Mouse (Mus musculus) E14TG2a.4 (cell line): ENCODE data around the gene Focad.

Experiments
- H3K27me3 ChIP-seq: 2 replicates; pipeline ENCODE4 v1.6.1; 2014; ENCODE audit warnings: low read length, control low read depth; ENCODE audit not compliant: insufficient read depth
- H3K36me3 ChIP-seq: 2 replicates; pipeline ENCODE4 v1.6.1; 2014; ENCODE audit warnings: low read length, control low read depth; ENCODE audit not compliant: insufficient read depth
- H3K4me1 ChIP-seq: replicated peaks from 2 replicates; pipeline ENCODE4 v1.6.1; 2014; ENCODE audit warnings: low read depth, low read length, control low read depth
- H3K4me3 ChIP-seq: replicated peaks from 2 replicates; pipeline ENCODE4 v1.5.1; 2014; ENCODE audit warnings: mild to moderate bottlenecking, low read length
- H3K9me3 ChIP-seq: 2 replicates; pipeline ENCODE4 v1.6.1; 2014; ENCODE audit warnings: low read length, control low read depth
- CTCF ChIP-seq: conservative IDR thresholded peaks from 2 replicates; pipeline ENCODE4 v1.5.1; 2014; ENCODE audit warnings: low read length
- NANOG ChIP-seq: IDR thresholded peaks from 2 replicates; pipeline ENCODE4 v1.6.1; 2014; ENCODE audit warnings: borderline replicate concordance, low read length, mixed read lengths
- POU5F1 ChIP-seq: IDR thresholded peaks from 2 replicates; pipeline ENCODE4 v1.6.1; 2014; ENCODE audit warnings: low read length, borderline replicate concordance

The Focad gene

DNA sequence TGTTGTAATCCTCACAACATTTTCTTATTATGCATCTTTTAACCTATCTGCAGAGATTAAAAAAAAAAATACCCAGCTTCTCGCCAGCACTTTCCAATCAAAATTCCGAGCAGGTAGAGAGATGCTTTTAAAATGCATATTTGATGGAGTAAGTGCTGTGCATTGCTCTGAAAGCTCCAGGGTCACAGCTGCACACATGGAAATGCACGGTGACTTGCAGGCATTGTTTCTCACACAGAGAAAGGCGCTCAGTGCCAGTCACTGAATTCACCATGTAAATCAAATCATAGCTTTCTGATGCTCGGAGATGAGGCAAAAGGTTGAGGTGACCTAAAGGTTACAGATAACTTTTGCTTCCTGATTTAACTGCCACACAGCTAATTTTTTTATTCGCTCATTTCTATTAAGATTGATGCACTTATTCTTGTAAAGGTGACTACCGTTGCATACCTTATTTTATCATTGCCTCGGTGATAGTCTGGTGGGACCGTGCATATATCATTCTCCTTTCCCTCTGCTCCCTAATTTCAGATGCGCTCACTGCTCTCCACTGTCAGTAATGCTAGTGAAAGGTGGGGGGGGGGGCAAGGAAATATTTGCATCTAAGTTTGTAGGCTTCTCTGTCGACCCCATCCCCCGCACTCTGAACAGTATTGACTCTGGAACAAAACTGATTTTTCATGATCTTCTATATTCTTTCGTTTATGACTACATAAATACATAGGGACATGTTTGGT, 69.2 kb downstream of the Focad start:
- no peaks in the 10 kb centered on the region for H3K9me3 ChIP-seq
- TF ChIP-seq CTCF, result no peak
- TF ChIP-seq POU5F1, result no peak
- TF ChIP-seq NANOG, result no peak
- H3K4me1 ChIP-seq, result no peaks in the 10 kb centered on the region
- H3K27me3 ChIP-seq, result no peaks in the 10 kb centered on the region
- peaks cover 1% of the 10 kb centered on the region; the same call in 1 of the 2 replicates for H3K36me3 ChIP-seq
- H3K4me3 ChIP-seq, result no peak overlapping the region

DNA sequence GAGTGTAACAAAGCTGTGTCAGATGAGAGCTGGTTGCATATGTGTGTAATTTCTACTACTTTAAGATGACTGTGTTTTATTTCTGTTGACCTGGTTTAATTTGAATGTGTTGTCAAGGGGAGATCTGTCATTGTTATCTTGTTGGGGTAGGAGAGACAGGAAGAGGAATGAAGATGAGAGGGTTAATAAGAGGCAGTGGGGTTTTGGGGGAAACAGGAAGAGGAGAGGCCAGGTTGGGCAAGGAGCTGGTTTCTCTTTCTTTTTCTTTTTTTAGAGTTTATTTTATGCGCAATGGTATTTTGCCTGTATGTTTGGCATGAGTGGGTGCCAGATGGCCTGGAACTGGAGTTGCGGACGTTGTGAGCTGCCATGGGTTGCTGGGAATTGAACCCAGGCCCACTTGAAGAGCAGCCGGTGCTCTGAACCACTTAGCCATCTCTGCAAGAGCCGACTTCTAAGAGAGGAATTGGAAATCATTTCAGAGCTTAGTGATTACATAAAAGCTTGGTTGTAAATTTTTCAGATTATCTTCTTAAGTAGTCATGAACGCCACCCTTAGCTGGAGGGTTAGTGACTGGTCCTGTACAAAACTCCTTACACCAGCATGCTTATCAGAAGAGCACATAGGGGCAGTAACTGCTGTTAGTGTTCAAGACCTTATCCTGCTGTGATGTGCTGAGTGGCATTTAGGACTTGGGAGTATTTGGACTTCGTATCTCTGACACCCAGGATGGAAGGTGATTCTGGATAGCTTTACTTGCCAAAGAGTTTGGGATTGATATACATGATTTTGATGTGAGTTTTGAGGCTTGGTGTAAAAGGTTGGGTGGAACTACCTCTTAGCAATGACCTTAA, 72.8 kb downstream of the Focad start:
- Histone ChIP-seq H3K27me3 (no peaks in the 10 kb centered on the region), H3K4me1 (no peaks in the 10 kb centered on the region), H3K4me3 (no peak overlapping the region), H3K9me3 (no peaks in the 10 kb centered on the region), H3K36me3 (no peaks in the 10 kb centered on the region)
- TF ChIP-seq CTCF (no peak), NANOG (no peak), POU5F1 (no peak)

DNA sequence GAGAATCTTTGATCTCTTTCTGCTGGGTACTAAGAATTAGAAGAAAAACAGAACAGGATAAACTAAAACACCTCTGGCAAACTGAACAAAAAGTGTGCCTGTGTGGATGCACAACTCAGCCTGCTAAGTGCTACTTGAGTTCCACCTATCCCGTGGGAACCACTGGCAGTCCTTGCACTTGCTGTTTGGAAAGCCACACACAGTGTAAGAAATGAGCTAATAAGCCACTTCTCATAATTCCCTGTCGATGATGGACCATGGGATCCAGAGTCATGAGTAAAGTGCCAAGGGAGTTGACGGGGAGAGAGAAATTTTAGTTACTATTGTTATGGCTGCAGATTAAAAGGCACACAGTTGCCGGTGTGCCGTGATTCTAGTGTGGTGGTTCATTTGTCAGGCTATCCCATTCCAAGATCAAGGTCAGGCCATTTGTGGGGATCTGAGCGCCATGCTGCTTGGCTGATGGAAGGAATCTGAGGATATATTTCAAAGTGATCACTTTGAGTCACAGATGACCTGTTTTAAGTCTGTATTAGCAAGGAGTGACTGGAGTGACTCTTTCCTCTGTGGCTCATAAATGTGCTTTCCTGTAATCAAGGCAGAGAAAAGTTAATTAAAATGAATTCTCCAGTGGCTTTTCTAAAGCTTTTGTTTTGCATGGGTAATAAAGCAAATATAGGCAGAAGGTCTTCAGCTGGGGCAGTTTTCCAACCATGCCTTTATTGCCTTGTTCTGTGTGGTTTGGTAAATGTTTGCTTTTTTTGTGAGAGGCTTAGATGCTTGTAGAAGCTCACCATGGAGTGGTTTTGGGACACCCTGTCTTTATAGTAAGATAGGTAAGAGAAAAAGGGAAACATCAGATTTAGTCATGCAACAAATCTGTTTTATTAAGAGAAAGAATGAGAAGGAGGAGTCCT, 80.9 kb downstream of the Focad start:
- H3K27me3 ChIP-seq, result no peaks in the 10 kb centered on the region
- no peaks in the 10 kb centered on the region for H3K4me1 ChIP-seq
- TF ChIP-seq CTCF (no peak), POU5F1 (no peak), NANOG (no peak)
- 0 out of 2 replicates have a peak, but pooled peaks cover 3% of the 10 kb centered on the region for H3K36me3 ChIP-seq
- H3K9me3 ChIP-seq, result no peaks in the 10 kb centered on the region
- H3K4me3 ChIP-seq, result no peak overlapping the region

DNA sequence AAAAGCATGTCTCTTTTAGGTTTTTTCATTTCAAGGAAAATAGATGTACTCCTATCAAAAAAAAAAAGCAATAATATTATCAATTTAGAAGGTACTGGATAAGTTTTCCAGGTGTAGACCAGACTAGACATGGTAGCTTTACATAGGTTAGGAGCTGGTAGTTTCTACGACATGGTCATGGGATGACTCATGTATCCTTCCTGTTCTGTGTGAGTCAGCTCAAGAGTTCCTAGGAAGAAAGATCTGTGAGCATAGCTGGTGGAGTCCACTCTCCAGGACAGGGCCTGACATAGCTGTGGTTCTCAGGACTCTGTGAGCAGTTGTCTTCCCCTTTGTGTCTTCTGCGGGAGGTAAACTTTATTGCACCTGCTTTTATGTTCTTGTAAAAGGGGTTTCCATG, 84.9 kb downstream of the Focad start:
- Histone ChIP-seq H3K36me3 (peaks cover 8% of the 10 kb centered on the region; the same call in 1 of the 2 replicates), H3K9me3 (no peaks in the 10 kb centered on the region), H3K4me1 (no peaks in the 10 kb centered on the region), H3K27me3 (no peaks in the 10 kb centered on the region), H3K4me3 (no peak overlapping the region)
- TF ChIP-seq NANOG (no peak), CTCF (no peak), POU5F1 (no peak)

GRCm38 (mm10) chr4:88184293-88184692, 89.9 kb downstream of the Focad start:
- H3K27me3 ChIP-seq, result no peaks in the 10 kb centered on the region
- TF ChIP-seq POU5F1, result no peak
- TF ChIP-seq NANOG, result no peak
- TF ChIP-seq CTCF, result no peak

DNA sequence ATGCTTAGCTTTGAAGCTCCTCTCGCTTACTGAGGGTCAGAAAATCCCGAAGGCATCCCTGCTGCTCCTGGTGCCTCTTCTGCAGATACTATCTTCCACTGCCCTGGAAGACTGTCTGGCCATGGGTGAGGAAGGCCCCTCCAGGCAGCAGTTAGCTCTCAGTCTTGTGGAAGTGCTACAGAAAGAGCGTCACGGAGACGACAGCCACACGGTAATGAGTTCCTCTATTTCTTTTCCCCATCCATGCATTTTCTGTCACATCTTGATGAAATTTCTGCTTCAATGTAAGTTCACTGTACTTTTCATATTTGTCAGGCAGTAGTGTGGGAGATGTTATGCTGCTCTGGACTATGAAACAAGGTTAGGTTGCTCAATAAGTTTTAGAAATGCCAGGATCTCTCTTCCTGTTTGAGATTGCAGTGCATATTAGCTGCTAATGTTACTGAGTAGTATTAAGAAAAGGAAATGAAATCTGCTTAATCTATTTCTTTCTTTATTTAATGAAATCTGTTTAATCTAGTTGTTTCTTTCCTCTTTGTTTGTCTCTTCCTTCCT, 91.5 kb downstream of the Focad start:
- TF ChIP-seq CTCF, result no peak
- no peak for TF ChIP-seq NANOG
- no peak for TF ChIP-seq POU5F1
- no peak overlapping the region for H3K4me3 ChIP-seq

More at GRCm38 (mm10) chr4:88184293-88184692, 89.9 kb downstream of the Focad start:
- peaks cover 5% of the 10 kb centered on the region; the same call in 1 of the 2 replicates for H3K36me3 ChIP-seq
- H3K9me3 ChIP-seq, result no peaks in the 10 kb centered on the region
- H3K4me1 ChIP-seq, result no peaks in the 10 kb centered on the region
- no peak overlapping the region for H3K4me3 ChIP-seq

GRCm38 (mm10) chr4:88187649-88188048, 93.2 kb downstream of the Focad start:
- Histone ChIP-seq H3K4me1 (no peaks in the 10 kb centered on the region), H3K9me3 (no peaks in the 10 kb centered on the region), H3K36me3 (peaks cover 5% of the 10 kb centered on the region; the same call in 1 of the 2 replicates), H3K4me3 (no peak overlapping the region), H3K27me3 (no peaks in the 10 kb centered on the region)
- TF ChIP-seq NANOG, result no peak
- no peak for TF ChIP-seq POU5F1
- no peak for TF ChIP-seq CTCF

More for the DNA sequence above, 91.5 kb downstream of the Focad start:
- Histone ChIP-seq H3K9me3 (no peaks in the 10 kb centered on the region), H3K4me1 (no peaks in the 10 kb centered on the region), H3K36me3 (peaks cover 5% of the 10 kb centered on the region; the same call in 1 of the 2 replicates), H3K27me3 (no peaks in the 10 kb centered on the region)

DNA sequence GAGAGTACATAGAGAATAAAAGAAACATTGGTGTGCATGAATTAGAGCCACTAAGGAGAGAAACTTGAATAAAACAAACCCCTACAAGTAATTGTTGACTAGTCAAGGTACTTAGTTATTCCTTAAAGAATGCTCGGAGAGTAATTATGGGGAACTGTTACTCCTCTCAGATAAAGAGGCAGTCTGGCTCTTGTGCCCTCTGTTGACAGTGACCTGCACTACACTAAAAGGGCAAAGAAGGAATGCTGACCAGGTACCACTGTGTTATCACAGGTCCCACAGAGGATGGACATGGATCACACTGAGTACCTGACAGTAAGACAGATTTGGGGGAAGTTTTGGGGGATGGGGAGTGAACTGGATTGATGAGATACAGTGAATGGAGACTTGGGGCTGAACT, 95.1 kb downstream of the Focad start:
- Histone ChIP-seq H3K36me3 (no peaks in the 10 kb centered on the region), H3K9me3 (no peaks in the 10 kb centered on the region), H3K27me3 (no peaks in the 10 kb centered on the region), H3K4me1 (no peaks in the 10 kb centered on the region), H3K4me3 (no peak overlapping the region)
- TF ChIP-seq NANOG, result no peak
- no peak for TF ChIP-seq CTCF
- no peak for TF ChIP-seq POU5F1
